Mouse (Mus musculus) left cerebral cortex, postnatal 14 days (tissue): ENCODE measurements around the gene Pih1d1. TPM values are rescaled to one million over a fixed set of nuclear protein-coding genes. Genes with fewer than 3 reads are reported as not detected.

Experiments
- DNase-seq, 2 experiments: peaks; one replicate each; pipeline ENCODE4 v3.0.0; 2021 to 2022; ENCODE audit warnings: low spot score in 2 of 2, mixed read lengths in 1 of 2
- intact Hi-C: fragments of 180-260 bp; cut with DNase I; formaldehyde crosslinking; loops from one replicate; pipeline ENCODE4 v1.15.1; 2025
- microRNA-seq, 2 experiments: library from miRNA; unstranded; fragments of <30 nt; microRNA quantifications; one replicate each; pipeline ENCODE4 v1.2.0; 2022
- total RNA-seq, 2 experiments: library from RNA; stranded (reverse); gene quantifications; 2 replicates each; pipeline ENCODE4 v1.2.3; 2021

Pih1d1 gene
- total RNA-seq, 2 experiments from 2014 or later = 46.9 to 48.4 TPM

GRCm38 (mm10) chr7:45208260-45208659 is 54.2 kb downstream of the Pih1d1 start:
- no peak for DNase-seq
- intact Hi-C loops = no loop called here

Small RNAs within 50 kb of the gene (microRNA-seq; reads per million reads assigned to microRNA genes)
- 897 to 1,153 reads per million in 2 experiments for gene Mir150
- gene Mir5121 = 16.1 to 16.2 reads per million in 2 experiments
- gene Mir7055 = 4.0 to 4.5 reads per million in 2 experiments

Other genes starting within 250 kb of the Pih1d1 start
- gene Ap2a1, start 224.8 kb upstream of the Pih1d1 start, total RNA-seq = 100 to 1,000 TPM; 381 to 392 TPM
- 1 to 10 TPM; 2.6 to 2.8 TPM for gene Tsks, start 211.1 kb upstream of the Pih1d1 start, total RNA-seq
- gene Cpt1c, start 179.5 kb upstream of the Pih1d1 start, total RNA-seq = 100 to 1,000 TPM in 1 of 2 experiments, 10 to 100 TPM in 1; 97.4 to 101 TPM
- 100 to 1,000 TPM; 166 to 183 TPM for gene Prmt1, start 167.7 kb upstream of the Pih1d1 start, total RNA-seq
- gene Irf3, start 156.7 kb upstream of the Pih1d1 start, total RNA-seq = 10 to 100 TPM; 26.7 to 30.4 TPM
- 1 to 10 TPM; 2.7 to 3.3 TPM for gene Bcl2l12, start 155.6 kb upstream of the Pih1d1 start, total RNA-seq
- gene Scaf1, start 137.9 kb upstream of the Pih1d1 start, total RNA-seq = 100 to 1,000 TPM; 153 to 162 TPM
- gene Rras, start 136.3 kb upstream of the Pih1d1 start, total RNA-seq = 10 to 100 TPM; 11.4 to 13.0 TPM
- 10 to 100 TPM; 61.4 to 65.7 TPM for gene Prr12, start 101.4 kb upstream of the Pih1d1 start, total RNA-seq
- gene Nosip, start 91.9 kb upstream of the Pih1d1 start, total RNA-seq = 10 to 100 TPM; 52.4 to 54.1 TPM
- 1 to 10 TPM; 6.6 to 7.1 TPM for gene Prrg2, start 91.6 kb upstream of the Pih1d1 start, total RNA-seq
- gene Rcn3, start 62.1 kb upstream of the Pih1d1 start, total RNA-seq = 1 to 10 TPM; 7.5 to 7.8 TPM
- gene Fcgrt, start 50.5 kb upstream of the Pih1d1 start, total RNA-seq = 10 to 100 TPM; 21.0 to 22.8 TPM
- 100 to 1,000 TPM; 402 to 406 TPM for gene Rps11, start 29.9 kb upstream of the Pih1d1 start, total RNA-seq
- 100 to 1,000 TPM; 608 to 639 TPM for gene Rpl13a, start 25.5 kb upstream of the Pih1d1 start, total RNA-seq
- not detected for gene Gm45713, start 18.1 kb upstream of the Pih1d1 start, total RNA-seq
- gene Flt3l, start 17.9 kb upstream of the Pih1d1 start, total RNA-seq = 1 to 10 TPM; 2.4 to 3.2 TPM
- gene Aldh16a1, start 281 bp downstream of the Pih1d1 start, total RNA-seq = 10 to 100 TPM; 10.7 to 13.5 TPM
- 1,000 to 10,000 TPM; 1,570 to 1,628 TPM for gene Slc17a7, start 9.6 kb downstream of the Pih1d1 start, total RNA-seq
- gene Gfy, start 25.3 kb downstream of the Pih1d1 start, total RNA-seq = under 1 TPM in 1 of 2 experiments, not detected in 1; 0.18 TPM
- gene Pth2, start 26.7 kb downstream of the Pih1d1 start, total RNA-seq = not detected
- gene Ccdc155, start 50.6 kb downstream of the Pih1d1 start, total RNA-seq = 1 to 10 TPM; 3.0 to 3.5 TPM
- gene Dkkl1, start 57.8 kb downstream of the Pih1d1 start, total RNA-seq = 10 to 100 TPM; 13.7 to 17.3 TPM
- 1 to 10 TPM; 5.6 to 6.1 TPM for gene Tead2, start 61.5 kb downstream of the Pih1d1 start, total RNA-seq
- 1 to 10 TPM; 3.4 to 4.0 TPM for gene Cd37, start 84.8 kb downstream of the Pih1d1 start, total RNA-seq
- gene Slc6a16, start 86.8 kb downstream of the Pih1d1 start, total RNA-seq = 1 to 10 TPM in 1 of 2 experiments, under 1 TPM in 1; 0.97 to 1.1 TPM
- gene Slc6a21, start 123.2 kb downstream of the Pih1d1 start, total RNA-seq = under 1 TPM; 0.40 to 0.59 TPM
- 10 to 100 TPM; 19.5 to 21.3 TPM for gene Trpm4, start 179.5 kb downstream of the Pih1d1 start, total RNA-seq
- 1 to 10 TPM in 1 of 2 experiments, under 1 TPM in 1; 0.99 to 1.2 TPM for gene Hrc, start 181.0 kb downstream of the Pih1d1 start, total RNA-seq
- gene Ppfia3, start 212.7 kb downstream of the Pih1d1 start, total RNA-seq = 100 to 1,000 TPM; 159 to 168 TPM
- gene Lin7b, start 216.3 kb downstream of the Pih1d1 start, total RNA-seq = 100 to 1,000 TPM; 198 to 216 TPM
- 100 to 1,000 TPM; 373 to 398 TPM for gene Snrnp70, start 241.4 kb downstream of the Pih1d1 start, total RNA-seq